Mouse (Mus musculus): ENCODE data around the gene Abi3bp. TPM values are rescaled to one million over a fixed set of nuclear protein-coding genes. Genes with fewer than 3 reads are reported as not detected.

Gene Abi3bp
- polyA plus RNA-seq (2015; fragmentation: Nextera tagmentation; extraction: Ambion mirVana): 8.5 and 9.4 TPM in 2 replicates

GRCm38 (mm10) chr16:56477677-56478574 lies at the start of gene Abi3bp:
Gene Abi3bp, plus strand, starts transcription at chr16:56477878.

GRCm38 (mm10) chr16:56717224-56718200 lies 239.8 kb downstream of the Abi3bp start, which contains the start of gene Tfg:
Gene Tfg, minus strand, starts transcription at chr16:56717450.

Other genes starting within 250 kb of the Abi3bp start
- gene Tfg, start 239.6 kb downstream of the Abi3bp start, polyA plus RNA-seq (2015; fragmentation: Nextera tagmentation; extraction: Ambion mirVana): 75.6 and 99.0 TPM in 2 replicates